Mouse (Mus musculus): ENCODE measurements around the gene Gm45234. TPM values are rescaled to one million over a fixed set of nuclear protein-coding genes. Genes with fewer than 3 reads are reported as not detected.
A peak's percentile ranks its signal among the peaks of the same experiment; 100 is the strongest.

Gm45234 gene
- total RNA-seq, 1 experiment from 2014 or later, result not detected

DNA sequence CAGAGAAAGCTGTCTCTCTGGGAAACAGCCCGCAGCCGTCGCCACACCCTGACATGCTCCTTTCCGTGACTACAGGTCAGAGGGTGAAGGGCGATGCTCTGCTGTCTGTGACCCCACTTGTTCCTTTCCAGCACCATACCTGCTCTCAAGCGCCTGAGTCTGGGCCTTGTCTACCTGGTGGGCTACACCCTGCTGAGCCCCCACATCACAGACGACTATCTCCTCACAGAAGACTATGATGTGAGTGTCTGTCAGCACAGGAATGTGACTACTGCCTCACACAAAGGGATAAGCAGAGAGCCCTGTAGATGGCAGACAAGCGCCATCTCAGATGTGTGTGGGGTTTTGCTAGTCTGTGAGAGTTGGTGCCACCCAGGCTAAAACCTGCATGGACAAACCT is 54.5 kb downstream of the Gm45234 start:
- ATAC-seq (replicated peaks in 1 of 2; ENCODE audit: insufficient read depth in 1 of 2, low FRiP score in 2 of 2, low TSS enrichment in 1 of 2, low read depth in 1 of 2, poor library complexity in 2 of 2, severe bottlenecking in 2 of 2), result no peak

DNA sequence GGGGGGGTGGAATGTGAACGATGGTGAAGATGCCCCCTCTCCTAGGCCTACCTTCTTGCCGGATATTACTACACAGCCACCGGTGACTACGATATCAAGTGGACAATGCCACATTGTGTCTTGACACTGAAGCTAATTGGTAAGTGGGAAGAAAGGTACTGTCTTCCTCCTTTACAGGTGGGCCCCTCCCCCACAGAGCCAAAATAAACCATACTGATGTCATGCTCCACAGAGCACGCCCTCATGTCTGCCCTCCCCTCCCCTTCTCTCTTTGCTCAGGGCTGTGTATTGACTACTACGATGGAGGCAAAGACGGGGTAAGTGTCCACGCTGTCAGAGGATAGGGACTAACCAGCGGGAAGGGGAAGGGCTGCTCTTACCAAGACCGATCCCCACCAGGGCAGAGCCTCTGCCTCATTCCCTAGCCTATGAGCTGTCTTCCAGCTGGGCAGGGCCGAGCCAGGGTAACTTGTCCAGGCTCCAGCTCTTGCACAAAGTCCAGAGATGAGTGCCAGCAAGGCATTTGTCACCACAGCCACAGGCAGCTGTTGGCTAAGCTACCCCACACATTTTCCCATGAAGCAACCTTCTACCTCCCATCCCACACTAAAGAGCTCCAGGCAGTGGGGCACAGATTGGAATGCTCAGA is 55.7 kb downstream of the Gm45234 start:
- ATAC-seq (replicated peaks in 1 of 2; ENCODE audit: insufficient read depth in 1 of 2, low FRiP score in 2 of 2, low TSS enrichment in 1 of 2, low read depth in 1 of 2, poor library complexity in 2 of 2, severe bottlenecking in 2 of 2), result no peak

DNA sequence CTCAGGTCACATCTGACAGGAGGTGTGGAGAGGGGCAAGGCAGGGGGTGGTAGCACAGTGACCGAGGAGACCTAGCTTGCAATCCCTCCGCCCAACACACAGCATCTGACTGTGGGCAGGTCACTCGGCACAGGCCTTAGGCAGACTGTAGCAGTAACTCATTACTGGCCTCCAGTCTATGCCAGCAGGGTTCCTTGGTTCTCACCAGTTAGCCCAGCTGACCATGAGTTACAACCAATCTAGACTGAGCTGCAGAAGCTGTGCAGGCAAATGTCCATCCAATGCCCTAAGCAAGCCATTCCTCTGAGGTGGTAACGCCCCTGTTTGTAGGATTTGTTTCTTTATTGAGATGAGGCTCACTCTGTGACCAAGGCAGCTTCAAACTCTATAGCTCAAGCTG is 56.5 kb downstream of the Gm45234 start:
- ATAC-seq (replicated peaks in 1 of 2; ENCODE audit: insufficient read depth in 1 of 2, low FRiP score in 2 of 2, low TSS enrichment in 1 of 2, low read depth in 1 of 2, poor library complexity in 2 of 2, severe bottlenecking in 2 of 2), result no peak

- no peak for ATAC-seq (replicated peaks in 1 of 2; ENCODE audit: insufficient read depth in 1 of 2, low FRiP score in 2 of 2, low TSS enrichment in 1 of 2, low read depth in 1 of 2, poor library complexity in 2 of 2, severe bottlenecking in 2 of 2)
Measured at GRCm38 (mm10) chr6:124698751-124699150, 57.1 kb downstream of the Gm45234 start.

- ATAC-seq (replicated peaks in 1 of 2; ENCODE audit: insufficient read depth in 1 of 2, low FRiP score in 2 of 2, low TSS enrichment in 1 of 2, low read depth in 1 of 2, poor library complexity in 2 of 2, severe bottlenecking in 2 of 2), result no peak
Measured at GRCm38 (mm10) chr6:124696441-124697150, 59.2 kb downstream of the Gm45234 start.

DNA sequence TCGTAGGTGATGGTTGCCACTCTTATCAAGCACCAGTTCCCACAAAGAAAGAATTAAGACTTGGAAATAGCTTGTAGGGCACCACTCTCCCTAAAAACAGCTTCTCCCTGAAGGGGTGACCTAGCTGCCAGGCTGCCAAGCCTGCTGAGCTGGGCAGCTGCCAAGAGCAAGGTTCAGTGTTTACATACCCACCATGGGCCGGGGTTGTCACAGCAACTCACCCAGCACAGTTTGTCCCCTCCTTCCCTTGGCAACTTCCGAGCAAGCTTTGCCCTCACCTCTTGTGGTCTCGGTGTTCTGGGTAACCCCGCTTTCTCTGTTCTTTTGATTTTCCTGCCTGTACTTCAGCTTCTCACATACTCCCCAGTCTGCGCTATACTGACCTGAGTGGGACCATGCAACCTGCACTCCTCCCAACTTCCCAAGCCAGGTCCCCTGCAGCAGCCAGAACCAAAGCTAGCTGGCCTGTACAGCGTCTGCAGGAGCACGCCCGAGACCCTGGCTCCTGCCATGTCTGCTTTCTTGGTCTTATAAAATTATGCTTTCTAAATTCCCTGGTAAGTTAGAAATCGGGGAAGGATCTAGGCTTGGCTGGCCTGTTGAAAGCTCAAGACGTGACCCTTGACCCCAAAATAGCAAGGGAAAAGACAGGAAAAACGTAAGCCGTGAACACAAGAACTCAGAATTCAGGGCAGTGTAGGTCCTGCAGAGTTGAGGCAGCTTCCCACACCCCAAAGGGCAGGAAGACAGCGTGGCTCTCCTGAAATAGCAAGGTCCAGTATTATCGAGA is 61.5 kb downstream of the Gm45234 start:
- peak; percentile 95 to 97 for ATAC-seq (replicated peaks in 1 of 2; ENCODE audit: insufficient read depth in 1 of 2, low FRiP score in 2 of 2, low TSS enrichment in 1 of 2, low read depth in 1 of 2, poor library complexity in 2 of 2, severe bottlenecking in 2 of 2)

GRCm38 (mm10) chr6:124693243-124693981 is 62.4 kb downstream of the Gm45234 start:
- peak in 1 of 2 experiments; percentile 6; a peak in 1 of 4 replicates for ATAC-seq (replicated peaks in 1 of 2; ENCODE audit: insufficient read depth in 1 of 2, low FRiP score in 2 of 2, low TSS enrichment in 1 of 2, low read depth in 1 of 2, poor library complexity in 2 of 2, severe bottlenecking in 2 of 2)

GRCm38 (mm10) chr6:124690517-124690916 is 65.3 kb downstream of the Gm45234 start:
- no peak for ATAC-seq (replicated peaks in 1 of 2; ENCODE audit: insufficient read depth in 1 of 2, low FRiP score in 2 of 2, low TSS enrichment in 1 of 2, low read depth in 1 of 2, poor library complexity in 2 of 2, severe bottlenecking in 2 of 2)

Other genes starting within 250 kb of the Gm45234 start
- gene C1ra, start 243.6 kb downstream of the Gm45234 start, total RNA-seq (2017), result 11.0 and 13.7 TPM in 2 replicates
- not detected in 2 replicates for gene C1s1, start 213.7 kb downstream of the Gm45234 start, total RNA-seq (2017)
- gene C1rb, start 185.7 kb downstream of the Gm45234 start, total RNA-seq (2017), result not detected in 2 replicates
- gene C1s2, start 119.9 kb downstream of the Gm45234 start, total RNA-seq (2017), result not detected in 2 replicates
- 28.5 and 29.6 TPM in 2 replicates for gene Lpcat3, start 93.0 kb downstream of the Gm45234 start, total RNA-seq (2017)
- 160 and 203 TPM in 2 replicates for gene Emg1, start 43.8 kb downstream of the Gm45234 start, total RNA-seq (2017)
- gene Phb2, start 43.7 kb downstream of the Gm45234 start, total RNA-seq (2017), result 252 and 265 TPM in 2 replicates
- 476 and 523 TPM in 2 replicates for gene Ptpn6, start 17.3 kb downstream of the Gm45234 start, total RNA-seq (2017)
- gene Grcc10, start 14.6 kb downstream of the Gm45234 start, total RNA-seq (2017), result 189 and 215 TPM in 2 replicates
- 5.9 and 6.0 TPM in 2 replicates for gene Atn1, start 503 bp upstream of the Gm45234 start, total RNA-seq (2017)
- 2.6 and 5.6 TPM in 2 replicates for gene Eno2, start 13.7 kb upstream of the Gm45234 start, total RNA-seq (2017)
- 1.1 and 3.3 TPM in 2 replicates for gene Lrrc23, start 23.7 kb upstream of the Gm45234 start, total RNA-seq (2017)
- gene Spsb2, start 52.6 kb upstream of the Gm45234 start, total RNA-seq (2017), result 5.3 and 11.0 TPM in 2 replicates
- 193 and 201 TPM in 2 replicates for gene Tpi1, start 58.3 kb upstream of the Gm45234 start, total RNA-seq (2017)
- 55.3 and 78.1 TPM in 2 replicates for gene Usp5, start 73.5 kb upstream of the Gm45234 start, total RNA-seq (2017)
- gene Cdca3, start 73.5 kb upstream of the Gm45234 start, total RNA-seq (2017), result 62.0 and 98.2 TPM in 2 replicates
- gene Gnb3, start 84.3 kb upstream of the Gm45234 start, total RNA-seq (2017), result not detected in 2 replicates
- gene P3h3, start 101.7 kb upstream of the Gm45234 start, total RNA-seq (2017), result 14.5 and 24.3 TPM in 2 replicates
- gene Gpr162, start 108.0 kb upstream of the Gm45234 start, total RNA-seq (2017), result 0.15 TPM in 1 of 2 replicates, not detected in the other
- gene Cd4, start 132.2 kb upstream of the Gm45234 start, total RNA-seq (2017), result 5.8 and 10.0 TPM in 2 replicates
- gene Lag3, start 155.7 kb upstream of the Gm45234 start, total RNA-seq (2017), result 3.8 and 9.1 TPM in 2 replicates
- gene Ptms, start 164.1 kb upstream of the Gm45234 start, total RNA-seq (2017), result 121 and 123 TPM in 2 replicates
- gene Mlf2, start 175.4 kb upstream of the Gm45234 start, total RNA-seq (2017), result 54.2 and 67.4 TPM in 2 replicates
- gene Cops7a, start 209.5 kb upstream of the Gm45234 start, total RNA-seq (2017), result 41.6 and 51.1 TPM in 2 replicates
- gene Pianp, start 240.7 kb upstream of the Gm45234 start, total RNA-seq (2017), result not detected in 2 replicates

Measured in hematopoietic stem cell, adult 5-6 weeks (primary cell).